ENCODE assay signal across 16 mouse cellular contexts in the genomic region with DNA sequence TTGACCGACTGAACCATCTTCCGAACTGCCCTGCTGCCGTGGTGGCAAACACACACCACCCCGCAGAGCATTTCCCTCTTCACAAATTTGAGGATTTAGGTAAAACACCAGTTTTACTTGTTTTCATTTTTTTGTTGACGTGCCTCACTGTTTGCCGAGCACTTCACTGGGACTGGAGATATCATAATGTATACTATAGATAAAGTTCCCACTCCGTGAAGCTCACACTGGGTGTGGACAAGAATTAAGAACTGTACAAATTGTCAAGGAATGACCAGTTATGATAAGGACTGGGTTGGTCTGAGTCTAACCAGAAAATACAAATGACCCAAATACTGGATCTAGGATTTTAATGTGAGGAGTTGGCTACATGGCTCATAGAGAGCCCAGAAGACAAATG. TPM values are rescaled to one million over a fixed set of nuclear protein-coding genes. Genes with fewer than 3 reads are reported as not detected.
DNase-seq lines count a peak whose midpoint lies in the region; ATAC-seq and TF ChIP-seq lines count a peak whose summit lies in the region.
"Had no signal": no experiment of that assay in that cellular context is flagged by ENCODE, and none has a peak within 500 bp of the region (broad histone marks: within the 10 kb centered on the region; RNA-seq: fewer than 3 reads in every experiment).

No protein-coding gene starts in this region.

- H3K27me3 ChIP-seq in hindbrain, embryonic 14.5 days (ENCODE audit: control insufficient read depth, insufficient read depth, low read length): no peaks in the 10 kb centered on the region
- H3K27me3 ChIP-seq in hindbrain, embryonic 10.5 days (ENCODE audit: insufficient read depth, poor library complexity, severe bottlenecking): no peaks in the 10 kb centered on the region
- no peaks in the 10 kb centered on the region for H3K27me3 ChIP-seq in G1E (ENCODE audit: insufficient read depth, low read length)
- no peaks in the 10 kb centered on the region for H3K27me3 ChIP-seq in liver, embryonic 13.5 days
- H3K27me3 ChIP-seq: limb, embryonic 15.5 days had no signal

- no peaks in the 10 kb centered on the region for H3K9me3 ChIP-seq in hindbrain, embryonic 14.5 days (ENCODE audit: control insufficient read depth, low read length)
- no peaks in the 10 kb centered on the region for H3K9me3 ChIP-seq in hindbrain, embryonic 10.5 days
- no peaks in the 10 kb centered on the region for H3K9me3 ChIP-seq in G1E (replicated peaks)
- H3K9me3 ChIP-seq in liver, embryonic 13.5 days (replicated peaks): no peaks in the 10 kb centered on the region
- H3K9me3 ChIP-seq: heart, embryonic 13.5 days; limb, embryonic 15.5 days; midbrain, embryonic 10.5 days had no signal

- no peak for TF ChIP-seq CTCF in G1E (IDR thresholded peaks at IDR 0.05; ENCODE audit: low read depth, low read length)
- TF ChIP-seq CTCF in cortical plate, adult 2 months (IDR thresholded peaks at IDR 0.05; ENCODE audit: extremely low read depth, insufficient read depth, low read length): no peak

- H3K9ac ChIP-seq in hindbrain, embryonic 14.5 days: no peak overlapping the region
- peak overlapping the region; percentile 89 for H3K9ac ChIP-seq in liver, embryonic 13.5 days
- H3K9ac ChIP-seq: heart, embryonic 13.5 days; limb, embryonic 15.5 days had no signal

- H3K27ac ChIP-seq in hindbrain, embryonic 14.5 days: 0 out of 2 replicates have a peak overlapping the region, but pooled peaks have one; percentile 66
- no peak overlapping the region for H3K27ac ChIP-seq in hindbrain, embryonic 10.5 days
- 0 out of 2 replicates have a peak overlapping the region, but pooled peaks have one; percentile 10 for H3K27ac ChIP-seq in cortical plate, adult 2 months (ENCODE audit: insufficient read depth, low read length)
- peak overlapping the region; percentile 98 for H3K27ac ChIP-seq in liver, embryonic 13.5 days
- H3K27ac ChIP-seq: heart, embryonic 13.5 days; limb, embryonic 15.5 days; midbrain, embryonic 10.5 days had no signal

- H3K4me1 ChIP-seq in hindbrain, embryonic 14.5 days (replicated peaks; ENCODE audit: control insufficient read depth, insufficient read depth, low read length): peaks cover 11% of the 10 kb centered on the region
- H3K4me1 ChIP-seq in hindbrain, embryonic 10.5 days (replicated peaks): peaks cover 32% of the 10 kb centered on the region
- peaks cover 86% of the 10 kb centered on the region for H3K4me1 ChIP-seq in G1E (ENCODE audit: insufficient read depth, low read depth, low read length)
- peaks cover 14% of the 10 kb centered on the region for H3K4me1 ChIP-seq in cortical plate, adult 2 months (ENCODE audit: control insufficient read depth, insufficient read depth, low read length)
- peaks cover 92% of the 10 kb centered on the region for H3K4me1 ChIP-seq in liver, embryonic 13.5 days (replicated peaks)

- 97% methylated on average over 7 of the region's 7 CpGs for WGBS in hindbrain, embryonic 14.5 days
- 95% methylated on average over 7 of the region's 7 CpGs for WGBS in hindbrain, embryonic 10.5 days
- 42% methylated on average over 7 of the region's 7 CpGs for WGBS in liver, embryonic 13.5 days (ENCODE audit: insufficient replicate concordance)

- H3K4me3 ChIP-seq in hindbrain, embryonic 14.5 days (replicated peaks; ENCODE audit: low read length): no peak overlapping the region
- no peak overlapping the region for H3K4me3 ChIP-seq in hindbrain, embryonic 10.5 days
- peak overlapping the region; percentile 20; the same call in 1 of the 2 replicates for H3K4me3 ChIP-seq in G1E (ENCODE audit: low read depth, low read length)
- no peak overlapping the region for H3K4me3 ChIP-seq in cortical plate, adult 2 months (ENCODE audit: insufficient read depth, low read length)
- H3K4me3 ChIP-seq in liver, embryonic 13.5 days (replicated peaks): peak overlapping the region; percentile 25
- H3K4me3 ChIP-seq: heart, embryonic 13.5 days; limb, embryonic 15.5 days; midbrain, embryonic 10.5 days had no signal

- no peak for DNase-seq in hindbrain, embryonic 14.5 days (ENCODE audit: low spot score)
- DNase-seq in hindbrain, embryonic 10.5 days (ENCODE audit: low spot score): no peak
- DNase-seq in G1E (ENCODE audit: low spot score): no peak
- peak; percentile 34 for DNase-seq in liver, embryonic 13.5 days
- DNase-seq in cerebellum, adult 18-20 months: no peak
- DNase-seq in kidney, adult 18-20 months: no peak
- no peak for DNase-seq in cerebellum, postnatal 10 days
- DNase-seq: cerebellum, adult 9-10 months; heart, postnatal 4 days; kidney, adult 8-10 months; kidney, postnatal 4 days; lung, postnatal 14 days had no signal

- no peak for TF ChIP-seq POLR2A in cortical plate, adult 2 months (IDR thresholded peaks at IDR 0.05; ENCODE audit: extremely low read depth, insufficient read depth, low read length)

- no peak for ATAC-seq in hindbrain, embryonic 14.5 days (ENCODE audit: low FRiP score)
- ATAC-seq in G1E (ENCODE audit: extremely low read depth, insufficient number of reproducible peaks, low FRiP score, poor library complexity, severe bottlenecking): no peak
- peak; percentile 63 for ATAC-seq in liver, embryonic 13.5 days (ENCODE audit: low read depth)

- H3K4me2 ChIP-seq in hindbrain, embryonic 14.5 days (replicated peaks): no peak overlapping the region
- H3K4me2 ChIP-seq in liver, embryonic 13.5 days: peak overlapping the region; percentile 75
- H3K4me2 ChIP-seq: heart, embryonic 13.5 days; limb, embryonic 15.5 days had no signal

- no peaks in the 10 kb centered on the region for H3K36me3 ChIP-seq in hindbrain, embryonic 14.5 days (replicated peaks; ENCODE audit: control insufficient read depth, insufficient read depth)
- H3K36me3 ChIP-seq in hindbrain, embryonic 10.5 days: no peaks in the 10 kb centered on the region
- H3K36me3 ChIP-seq in G1E (replicated peaks): peaks cover 58% of the 10 kb centered on the region
- peaks cover 49% of the 10 kb centered on the region for H3K36me3 ChIP-seq in liver, embryonic 13.5 days
- H3K36me3 ChIP-seq: heart, embryonic 13.5 days; limb, embryonic 15.5 days; midbrain, embryonic 10.5 days had no signal

RNA-seq across cellular contexts. Expression of gene Ampd3, which starts 10.9 kb away (rescaled TPM):
- polyA plus RNA-seq in hindbrain, embryonic 14.5 days (2014; fragmentation: Nextera tagmentation; extraction: Ambion mirVana): 8.8 and 10.8 TPM in 2 replicates
- polyA plus RNA-seq in hindbrain, embryonic 10.5 days (2016; fragmentation: Nextera tagmentation; extraction: Ambion mirVana): 1.7 and 1.9 TPM in 2 replicates
- total RNA-seq in G1E (2014; fragmentation: Nextera tagmentation): 64.1 and 69.5 TPM in 2 replicates
- 21.8 and 26.0 TPM in 2 replicates for total RNA-seq in G1E (2017)
- polyA plus RNA-seq in G1E (2012): 10.7 and 13.1 TPM in 2 replicates
- 21.8 and 22.0 TPM in 2 replicates for polyA plus RNA-seq in cortical plate, adult 2 months (2012; rRNA removed)
- 26.2 and 34.2 TPM in 2 replicates for polyA plus RNA-seq in liver, embryonic 13.5 days (2015; fragmentation: Nextera tagmentation; extraction: Ambion mirVana)

Comparison
In these comparisons a context has a peak if more than half of its experiments do, and no peak if none do; other contexts are left out.
1. H3K4me3 ChIP-seq: peak in G1E (single experiment) and liver, embryonic 13.5 days (single experiment); none in hindbrain, embryonic 14.5 days (single experiment), hindbrain, embryonic 10.5 days (single experiment) and cortical plate, adult 2 months (single experiment).